Mouse (Mus musculus) c-Kit-positive CD71-positive TER-119-negative erythroid progenitor cells, embryonic 14.5 days (primary cell): ENCODE measurements around the gene Klkb1.

Source experiments
- DNase-seq: peaks from one replicate; pipeline ENCODE4 v3.0.0-alpha.2; 2013; ENCODE audit warnings: low read depth

The Klkb1 gene

DNA sequence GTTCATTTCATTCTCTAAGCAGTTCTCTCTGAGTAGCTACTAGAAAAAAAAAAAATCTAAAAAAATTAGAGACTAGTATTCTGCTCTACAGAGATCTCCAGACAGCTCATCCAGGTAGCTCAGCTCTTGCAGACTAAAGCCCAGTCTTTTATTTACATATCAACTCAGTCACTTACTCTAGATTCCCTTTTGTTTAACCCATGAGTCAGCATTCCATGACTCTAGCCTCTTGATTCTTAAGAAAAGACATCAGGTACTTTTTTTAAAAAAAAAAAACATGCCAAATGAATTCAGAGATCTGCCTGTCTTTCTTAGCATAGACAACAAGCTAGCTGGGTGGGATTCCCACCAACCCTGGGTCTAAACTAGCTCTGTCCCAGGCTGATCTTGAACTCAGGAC lies 26.2 kb downstream of the Klkb1 start:
- no peak for DNase-seq

DNA sequence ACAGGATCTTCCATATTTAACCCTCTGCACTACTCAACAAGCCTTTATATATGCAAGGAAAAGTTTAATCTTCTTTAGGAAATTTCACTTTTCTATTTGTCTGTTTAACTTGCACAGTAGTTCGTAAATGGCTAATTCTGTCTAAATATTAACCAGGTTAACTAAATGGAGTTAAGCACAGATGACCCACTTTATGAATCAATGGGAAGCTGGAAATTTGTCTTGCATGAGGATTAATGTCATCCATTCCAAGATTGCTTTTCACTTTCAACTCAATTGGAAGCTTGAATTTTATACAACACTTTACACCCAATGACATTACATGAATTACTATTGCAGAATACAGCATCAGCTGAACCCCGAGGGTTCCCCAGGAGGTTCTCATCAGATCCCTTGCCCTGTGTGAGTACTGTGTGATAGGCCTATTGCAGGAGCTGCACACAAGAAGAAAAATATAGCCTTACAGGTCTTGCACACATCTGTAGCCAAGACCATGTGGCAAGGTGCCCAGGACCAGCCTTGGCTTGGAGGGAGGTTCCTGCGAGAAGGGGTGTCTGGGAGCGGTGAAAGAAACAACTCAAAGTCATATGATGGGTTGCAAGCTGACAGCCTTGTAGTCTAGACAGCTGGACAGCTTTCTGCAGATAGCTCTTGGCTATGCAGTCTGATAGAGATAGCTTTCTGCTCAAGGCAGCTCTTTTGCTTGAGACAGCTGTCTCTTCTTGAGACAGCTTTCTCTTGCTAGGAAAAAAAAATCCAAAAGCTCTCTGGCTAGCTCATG lies 26.9 kb downstream of the Klkb1 start:
- no peak for DNase-seq

DNA sequence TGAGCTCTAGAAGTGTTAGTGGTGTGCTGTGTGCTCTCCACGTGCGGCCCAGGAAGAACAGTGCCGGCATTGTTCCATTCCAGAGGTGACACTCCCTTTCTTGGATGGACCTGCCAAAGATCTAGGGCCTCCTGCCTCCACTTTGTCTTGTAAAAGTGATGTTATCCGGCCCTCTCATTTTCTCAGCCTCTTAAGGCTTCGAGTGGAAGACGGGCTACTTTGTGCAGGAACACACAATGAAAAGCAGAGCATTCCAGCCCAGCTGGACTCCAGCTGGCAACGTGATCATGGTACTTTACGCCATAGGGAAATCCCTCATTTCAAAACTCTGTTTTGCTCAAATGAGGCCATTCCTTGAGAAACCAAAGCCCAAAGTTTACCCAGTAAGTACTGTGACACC lies 27.7 kb downstream of the Klkb1 start:
- no peak for DNase-seq

DNA sequence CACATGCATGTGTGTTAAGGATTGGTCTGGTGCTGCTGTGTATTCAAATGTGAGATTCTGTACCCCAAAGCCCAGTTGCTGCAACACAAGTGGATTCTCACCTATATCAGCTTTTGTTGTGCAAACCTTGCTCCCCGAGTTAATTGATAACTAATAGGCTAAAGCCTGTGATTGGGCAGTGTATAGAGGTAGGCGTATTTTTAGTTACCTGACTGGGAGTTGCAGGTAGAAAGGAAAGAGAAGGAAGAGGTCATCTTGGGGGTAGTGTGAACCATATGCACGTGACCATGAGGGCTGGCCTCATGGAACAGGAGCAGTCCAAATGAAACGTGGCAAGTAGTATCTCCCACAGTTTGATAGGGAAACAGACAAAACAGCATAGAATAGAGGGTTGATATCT lies 29.7 kb downstream of the Klkb1 start:
- DNase-seq, result no peak

DNA sequence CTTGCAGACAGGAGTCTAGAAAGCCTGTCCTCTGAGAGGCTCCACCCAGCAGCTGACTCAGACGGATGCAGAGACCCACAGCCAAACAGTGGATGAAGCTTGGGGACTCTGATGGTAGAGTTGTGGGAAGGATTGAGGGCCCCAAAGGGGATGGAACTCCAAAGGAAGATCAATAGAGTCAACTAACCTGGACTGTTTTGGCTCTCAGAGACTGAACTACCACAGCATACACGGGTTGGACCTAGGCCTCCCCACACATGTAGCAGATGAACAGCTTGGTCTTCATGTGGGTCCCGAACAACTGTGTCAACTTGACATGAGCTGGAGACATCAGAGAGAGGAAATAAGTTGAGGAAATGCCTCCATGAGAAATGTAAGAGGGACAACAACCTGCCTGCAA lies 31.8 kb downstream of the Klkb1 start:
- DNase-seq, result no peak

DNA sequence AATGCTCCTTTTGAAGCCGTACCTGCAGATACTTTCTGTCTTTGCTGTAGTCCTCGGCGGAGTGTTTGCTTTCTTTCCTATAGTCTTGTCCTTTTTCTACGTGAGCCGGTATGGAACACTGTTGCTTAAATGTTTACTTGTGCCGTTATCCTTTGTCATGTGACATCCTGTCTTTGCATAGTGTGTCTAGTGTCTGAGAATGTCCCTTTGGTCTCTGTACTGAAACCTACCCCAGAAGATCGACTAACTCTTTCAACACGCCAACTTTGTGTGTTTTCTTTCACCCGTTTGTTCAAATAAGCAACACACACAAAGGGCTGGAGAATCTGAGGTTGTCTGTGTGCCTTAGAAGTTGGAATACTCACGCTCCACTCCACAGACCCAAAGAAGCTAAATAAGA lies 32.7 kb downstream of the Klkb1 start, which contains the start of gene F11:
Gene F11 (minus strand): TSS at position 112 of the 400 bp plus-strand sequence.
- no peak for DNase-seq

DNA sequence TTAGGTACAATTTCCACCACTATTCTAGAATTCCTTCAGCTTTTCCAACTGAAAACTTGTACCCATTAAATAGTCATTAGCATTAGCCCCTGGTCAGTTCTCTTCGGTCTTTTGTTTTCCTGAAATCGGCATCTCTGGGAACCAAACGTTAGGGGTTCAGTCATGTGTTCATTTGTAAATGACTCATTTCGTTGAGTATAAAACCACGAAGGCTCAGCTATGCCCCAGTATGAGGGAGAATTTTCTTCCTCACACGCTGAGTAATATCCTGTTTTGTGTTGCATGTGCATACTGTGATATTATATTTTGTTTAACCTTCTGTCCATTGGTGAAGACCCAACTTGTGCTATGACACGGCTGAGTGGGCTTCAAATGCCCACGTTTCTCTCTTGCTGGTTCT lies 36.2 kb downstream of the Klkb1 start:
- DNase-seq, result no peak

DNA sequence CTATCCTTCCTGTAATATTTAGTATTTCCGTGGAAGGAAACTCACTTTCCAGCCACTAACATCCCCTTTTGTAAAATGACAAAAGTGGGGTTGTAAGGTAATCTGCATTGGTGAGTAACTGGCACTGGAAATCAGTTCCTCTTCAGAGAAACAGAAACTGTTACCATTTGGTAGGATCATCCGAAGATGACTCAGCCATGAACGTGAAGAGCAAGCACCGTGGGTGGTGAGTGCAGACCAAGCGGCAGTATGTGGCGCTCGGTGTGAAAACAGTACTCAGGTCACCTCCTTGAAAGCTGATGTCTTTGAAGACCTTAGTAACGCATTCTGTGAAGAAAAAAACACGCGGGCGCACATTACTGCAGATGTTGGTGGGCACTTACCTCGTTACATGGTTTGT lies 39.6 kb downstream of the Klkb1 start:
- DNase-seq, result no peak

DNA sequence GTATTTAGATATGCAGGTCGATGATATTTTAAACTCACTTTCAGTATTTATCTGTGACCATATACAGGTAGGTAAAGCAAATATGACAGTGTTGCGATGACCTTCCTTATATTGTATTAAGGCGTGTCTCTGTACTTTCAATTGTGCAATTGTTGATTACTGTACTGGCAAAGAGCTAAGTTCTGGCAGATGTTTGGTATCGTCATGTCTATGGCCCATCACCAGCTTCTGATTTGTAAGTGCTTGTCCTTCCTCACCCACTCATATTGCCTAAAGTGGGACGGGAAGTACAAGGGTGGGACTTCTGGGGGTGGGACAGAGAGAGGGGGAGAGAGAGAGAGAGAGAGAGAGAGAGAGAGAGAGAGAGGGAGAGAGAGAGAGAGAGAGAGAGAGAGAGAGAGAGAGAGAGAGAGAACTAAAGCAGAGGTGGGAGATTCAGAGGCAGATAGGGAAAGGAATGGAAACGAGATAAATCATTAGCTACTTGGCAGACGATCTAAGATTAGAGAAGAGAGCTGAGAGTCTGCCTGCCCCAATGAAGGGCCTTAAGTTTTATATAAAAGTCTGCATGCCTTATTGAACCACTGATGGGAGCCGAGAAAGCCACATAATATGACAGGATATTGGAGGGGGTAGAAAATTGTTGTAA lies 40.3 kb downstream of the Klkb1 start:
- DNase-seq, result no peak

DNA sequence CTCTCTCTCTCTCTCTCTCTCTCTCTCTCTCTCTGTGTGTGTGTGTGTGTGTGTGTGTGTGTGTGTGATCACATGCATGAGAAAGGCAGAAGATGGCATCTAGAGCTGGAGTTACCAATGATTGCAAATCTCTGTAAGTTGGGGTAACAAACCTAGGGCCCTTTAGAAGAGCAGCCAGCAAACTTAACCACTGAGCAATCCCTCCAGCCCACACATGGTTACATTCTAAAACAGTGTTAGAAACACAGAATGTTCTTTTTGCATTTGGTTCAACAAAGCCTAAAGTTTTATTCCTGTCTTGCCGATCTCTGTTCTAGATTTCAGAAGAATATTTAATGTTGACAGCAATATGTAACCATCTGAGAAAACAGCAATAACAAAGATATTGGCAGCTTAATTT lies 41.1 kb downstream of the Klkb1 start:
- no peak for DNase-seq

DNA sequence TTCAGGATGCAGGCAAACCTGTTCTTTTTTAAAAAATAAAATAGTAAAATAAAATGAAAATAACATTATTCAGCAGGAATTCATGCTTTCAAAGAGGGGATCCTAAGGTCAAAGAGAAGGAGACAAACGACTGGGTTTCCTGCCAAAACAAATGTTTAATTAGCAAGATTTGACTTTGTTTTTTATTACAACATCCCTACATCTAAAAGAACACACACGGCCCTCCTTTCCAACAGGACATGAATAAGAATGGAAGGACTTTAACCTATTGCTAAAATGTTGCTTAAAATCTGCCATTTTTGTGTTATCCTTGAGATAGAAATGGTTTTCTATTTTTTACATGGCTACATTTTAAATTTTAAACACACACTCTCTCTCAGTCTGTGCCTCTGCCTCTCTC lies 41.5 kb downstream of the Klkb1 start:
- no peak for DNase-seq

DNA sequence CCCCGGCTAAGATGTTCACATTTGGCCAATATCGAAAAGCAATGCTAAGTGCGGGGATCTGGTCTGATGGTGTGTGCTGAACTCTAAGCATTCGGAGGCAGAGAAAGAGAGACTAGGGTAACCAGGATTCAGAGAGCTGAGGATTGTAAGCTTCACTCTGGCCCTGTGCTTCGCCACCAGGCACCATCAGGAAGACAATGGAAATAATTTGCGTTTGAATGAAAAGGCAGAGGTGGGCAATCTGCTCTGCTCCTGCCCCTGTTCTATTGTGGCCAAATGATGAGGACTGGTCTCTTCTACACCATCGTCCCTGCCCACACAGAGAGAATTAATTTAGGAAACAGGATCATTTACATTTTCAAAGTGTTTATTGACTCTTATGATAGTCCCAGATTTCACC lies 48.4 kb downstream of the Klkb1 start:
- DNase-seq, result no peak

DNA sequence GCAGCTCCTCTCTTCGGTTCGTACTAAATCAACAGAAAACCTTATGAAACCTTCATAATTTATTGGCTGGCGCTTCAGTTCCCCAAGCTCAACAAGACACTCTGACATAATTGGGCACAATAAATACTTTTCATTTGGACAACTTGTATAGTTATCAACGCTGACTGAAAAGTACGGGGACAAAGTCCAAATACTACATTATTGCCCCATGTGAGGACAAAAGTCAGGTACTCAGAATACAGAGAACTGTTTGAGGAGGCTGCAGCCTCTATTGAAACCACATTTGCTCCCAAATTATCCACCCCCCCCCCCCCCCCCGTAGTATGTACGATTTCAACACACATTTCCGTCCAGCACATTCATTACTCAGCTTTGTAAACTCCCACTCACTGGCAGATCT lies 55.3 kb downstream of the Klkb1 start:
- DNase-seq, result no peak

DNA sequence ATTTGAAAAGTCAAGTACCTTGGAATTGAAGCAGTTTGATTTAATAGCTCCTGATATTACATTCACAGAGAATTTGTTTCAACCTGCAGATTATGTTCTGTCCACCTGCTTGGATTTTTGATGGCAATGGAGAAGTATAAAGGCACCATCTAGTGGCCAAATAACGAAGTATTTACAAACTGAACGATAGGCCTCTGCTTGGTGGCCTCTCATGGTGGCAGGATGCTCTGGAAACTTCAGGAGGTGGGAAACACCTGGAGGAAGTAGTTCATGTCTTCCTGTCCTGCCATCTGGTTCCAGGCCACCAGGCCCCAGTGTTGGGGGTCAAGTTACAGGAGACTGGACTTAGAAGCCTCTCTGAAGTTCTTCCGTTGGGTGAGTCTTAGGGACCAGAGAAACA lies 56.4 kb downstream of the Klkb1 start:
- no peak for DNase-seq

DNA sequence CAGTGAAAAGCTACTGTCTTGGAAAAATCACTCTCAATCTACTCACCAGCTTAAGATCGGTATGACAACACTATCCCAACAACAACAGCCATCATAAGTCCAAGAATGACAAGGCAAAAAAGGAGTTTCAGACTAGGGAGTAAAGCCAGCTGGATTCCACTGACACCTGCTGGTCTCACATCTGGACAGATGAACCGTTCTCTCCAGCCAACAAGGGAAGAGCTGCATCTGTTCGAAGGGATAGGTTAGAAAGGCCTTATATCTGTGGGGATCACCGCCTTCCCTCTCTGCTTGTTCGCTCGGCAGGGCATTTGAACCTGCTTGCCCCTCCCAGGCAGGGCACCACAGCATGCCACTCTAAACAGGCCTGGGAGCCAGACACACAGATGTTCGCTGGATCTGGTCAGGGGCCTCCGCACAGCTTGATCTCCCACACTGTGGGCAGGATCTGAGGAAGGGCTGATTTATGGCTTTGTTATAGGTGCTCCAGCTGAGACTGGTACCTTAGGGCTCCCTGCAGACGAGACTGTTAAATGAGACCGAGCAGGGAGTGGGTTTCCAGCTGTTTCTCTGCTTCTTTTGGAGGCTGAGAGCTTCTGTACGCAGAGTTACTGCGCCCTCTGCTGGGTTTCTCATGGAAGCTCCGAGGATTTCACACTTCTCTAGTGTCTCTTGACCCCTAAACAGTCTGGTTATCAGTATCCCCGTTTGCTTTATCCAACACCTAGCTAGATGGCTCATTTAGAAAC lies 58.3 kb downstream of the Klkb1 start:
- DNase-seq, result no peak

DNA sequence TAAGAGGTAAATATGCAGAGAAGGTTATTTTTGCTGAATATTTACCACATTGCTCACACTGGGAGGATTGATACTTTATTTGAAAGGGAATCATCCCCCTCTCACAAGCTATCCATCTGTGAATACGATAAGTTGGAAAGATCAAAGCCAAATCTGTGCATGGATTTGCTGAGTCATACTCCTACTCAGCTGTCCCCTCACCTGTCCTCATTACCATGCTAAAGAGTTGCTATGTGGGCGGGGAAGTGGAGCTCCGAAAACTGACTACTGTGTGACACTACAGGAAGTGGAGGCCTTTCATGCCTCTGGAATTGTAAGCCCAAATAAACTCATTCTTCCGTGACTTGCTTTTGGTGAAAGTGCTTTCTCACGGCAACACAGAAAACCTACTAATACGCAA lies 59.4 kb downstream of the Klkb1 start:
- DNase-seq, result no peak

DNA sequence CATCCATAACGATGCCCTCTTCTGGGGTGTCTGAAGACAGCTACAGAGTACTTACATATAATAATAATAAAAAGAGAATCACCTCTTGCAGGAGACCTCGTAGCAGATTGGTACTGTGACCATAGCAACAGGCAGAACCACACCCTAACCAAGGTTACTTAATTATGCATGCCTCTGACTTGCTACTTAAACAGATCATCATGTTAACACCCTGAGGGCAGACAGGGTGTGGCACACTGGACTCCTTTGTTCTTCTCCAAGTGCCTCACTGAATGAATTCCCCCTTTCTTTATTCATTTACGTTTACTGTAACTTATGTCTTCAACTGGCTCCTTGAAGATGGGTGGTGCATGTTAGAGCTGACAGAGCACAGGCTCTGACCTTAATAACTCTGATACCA lies 61.4 kb downstream of the Klkb1 start:
- DNase-seq, result no peak
